Mouse (Mus musculus): ENCODE results near the gene Ephb1.

Gene Ephb1

DNA sequence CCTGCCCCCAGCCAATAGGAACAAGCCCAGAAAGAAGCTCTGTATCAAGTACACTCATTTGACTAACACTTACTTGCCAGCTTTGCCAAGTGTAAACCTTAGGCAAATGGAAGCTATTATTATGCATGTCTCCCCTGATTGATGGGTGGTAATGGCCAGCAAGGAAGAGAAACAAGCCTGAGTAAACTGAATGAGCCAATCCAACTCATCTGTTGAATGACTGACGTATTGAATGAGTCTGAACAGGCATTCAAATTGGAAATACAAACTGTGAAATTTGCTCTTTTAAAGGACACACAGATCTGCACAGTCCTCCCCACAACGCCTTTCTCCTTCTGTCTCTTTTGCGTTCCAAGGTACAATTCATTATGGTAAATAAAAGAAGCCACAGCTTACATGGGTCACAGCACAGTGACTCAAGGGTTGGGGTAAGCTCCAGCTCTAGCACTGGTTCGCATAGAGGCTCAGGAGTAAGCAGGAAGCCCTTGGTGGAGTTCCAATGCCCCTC, 119.0 kb downstream of the Ephb1 start:
- no peak for DNase-seq

GRCm38 (mm10) chr9:102231248-102231647, 123.2 kb downstream of the Ephb1 start:
- no peak for DNase-seq

- DNase-seq: peak; percentile 10
These were observed 137.5 kb downstream of the Ephb1 start for GRCm38 (mm10) chr9:102216746-102217566.

GRCm38 (mm10) chr9:102212036-102212383, 142.5 kb downstream of the Ephb1 start:
- no peak for DNase-seq

DNA sequence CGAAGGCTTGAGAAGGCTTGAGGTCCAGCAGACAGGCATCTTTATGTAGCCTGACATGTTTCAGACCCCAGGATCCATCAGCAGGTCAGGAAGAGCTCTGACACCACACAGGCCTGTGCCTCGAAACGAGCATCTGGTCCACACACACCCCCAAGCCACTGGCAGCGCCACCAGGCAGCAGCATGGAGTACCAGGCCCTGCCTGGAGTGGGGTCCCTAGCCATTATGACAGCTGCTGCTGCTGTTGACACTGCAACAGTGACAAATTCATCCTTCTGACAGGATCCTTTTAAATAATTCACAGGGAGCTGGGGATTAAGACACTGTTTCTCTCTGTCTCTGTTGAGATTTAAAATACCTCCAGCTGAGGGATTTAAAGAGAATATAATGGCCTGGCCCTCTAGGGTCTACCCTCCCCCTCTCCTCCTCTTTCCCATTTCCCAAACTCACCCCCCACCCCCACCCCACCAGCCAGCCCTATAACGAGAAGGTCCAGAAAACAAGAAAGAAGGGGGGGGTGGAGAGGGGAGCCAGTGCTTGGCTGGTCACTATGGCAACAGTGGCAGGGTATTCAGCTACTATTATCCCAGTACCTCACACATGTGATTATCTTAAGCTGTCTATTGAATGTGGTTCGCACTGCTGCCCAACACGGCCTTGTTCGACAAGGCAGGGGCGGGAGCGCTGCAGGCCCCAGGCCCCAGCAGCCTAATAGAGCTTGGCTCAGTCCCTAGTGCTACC, 143.0 kb downstream of the Ephb1 start:
- DNase-seq: no peak

DNA sequence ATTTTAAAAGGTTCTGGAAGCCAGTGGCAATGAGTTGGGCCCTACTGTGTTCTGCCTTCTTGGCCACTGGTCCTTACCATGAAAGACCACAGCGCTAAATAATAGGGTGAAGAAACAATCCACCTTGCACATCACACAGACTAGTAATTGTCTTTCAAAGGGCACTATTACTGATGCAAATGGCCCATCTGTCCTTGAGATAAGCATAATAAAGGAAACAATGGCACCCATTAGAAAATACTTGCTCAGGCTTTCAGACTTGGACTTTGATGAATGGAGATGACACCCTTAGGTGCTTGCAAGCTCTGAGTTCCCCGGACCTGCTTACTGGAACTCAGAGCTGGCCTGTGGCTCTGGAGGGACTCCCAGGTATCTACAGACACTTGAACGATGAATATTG, 149.0 kb downstream of the Ephb1 start:
- DNase-seq: no peak

DNA sequence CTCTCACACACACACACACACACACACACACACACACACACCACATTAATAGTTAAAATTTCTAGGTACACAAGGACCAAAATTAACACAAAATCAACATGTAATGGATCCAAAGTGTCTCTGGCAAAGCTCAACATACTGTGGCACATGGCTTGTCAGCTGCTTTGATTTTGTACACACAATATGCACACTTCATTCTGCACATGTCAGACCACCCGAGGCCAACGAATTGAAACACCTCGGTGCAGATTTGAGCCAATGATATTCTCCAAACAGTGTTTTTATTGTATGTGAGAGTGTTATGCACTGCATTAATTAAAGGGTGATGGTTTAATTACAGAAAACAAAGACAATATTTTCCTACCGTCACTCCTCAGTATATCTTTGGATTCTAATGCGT, 152.6 kb downstream of the Ephb1 start:
- no peak for DNase-seq

- DNase-seq: no peak
These were observed 157.6 kb downstream of the Ephb1 start for GRCm38 (mm10) chr9:102196856-102197255.

DNA sequence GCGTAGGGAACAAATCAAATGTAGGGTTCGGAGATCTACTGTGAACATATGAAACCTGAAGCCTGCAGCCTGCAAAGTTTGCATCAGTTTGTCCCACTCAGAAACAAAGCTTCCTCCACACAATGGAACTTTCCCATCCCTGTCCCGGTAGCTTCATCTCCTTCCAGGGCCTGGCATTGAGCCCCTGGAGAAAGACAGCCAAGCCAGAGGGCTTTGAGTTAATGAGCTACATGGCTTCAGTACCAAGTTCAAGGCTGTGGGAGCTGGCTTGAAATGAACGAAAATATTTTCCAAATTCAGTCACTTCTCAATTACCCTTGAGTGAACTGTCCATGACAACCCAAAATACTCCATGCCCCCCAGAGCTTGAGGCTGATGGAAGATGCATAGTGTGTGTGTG, 160.4 kb downstream of the Ephb1 start:
- no peak for DNase-seq

GRCm38 (mm10) chr9:102192724-102193685, 161.5 kb downstream of the Ephb1 start:
- no peak for DNase-seq

DNA sequence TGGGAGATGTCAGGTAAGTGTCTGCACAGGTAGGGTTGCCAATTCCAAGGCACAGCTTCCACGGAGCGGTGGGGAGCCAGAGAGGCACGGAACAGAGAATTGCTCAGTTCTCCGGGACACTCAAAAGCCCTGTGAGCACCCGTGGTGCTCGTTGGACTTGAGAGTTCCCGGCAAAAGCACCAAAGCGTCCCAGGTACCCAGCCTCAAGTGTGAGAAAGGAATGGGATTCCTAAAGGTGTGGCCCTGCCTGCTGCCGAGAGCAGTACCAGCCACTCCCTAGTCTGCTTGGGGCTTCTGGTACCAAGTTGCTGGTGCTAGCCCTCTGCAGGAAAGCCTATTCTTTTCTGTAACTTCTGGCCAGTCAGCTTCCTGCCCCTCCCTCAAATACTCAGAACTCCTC, 164.4 kb downstream of the Ephb1 start:
- no peak for DNase-seq

DNA sequence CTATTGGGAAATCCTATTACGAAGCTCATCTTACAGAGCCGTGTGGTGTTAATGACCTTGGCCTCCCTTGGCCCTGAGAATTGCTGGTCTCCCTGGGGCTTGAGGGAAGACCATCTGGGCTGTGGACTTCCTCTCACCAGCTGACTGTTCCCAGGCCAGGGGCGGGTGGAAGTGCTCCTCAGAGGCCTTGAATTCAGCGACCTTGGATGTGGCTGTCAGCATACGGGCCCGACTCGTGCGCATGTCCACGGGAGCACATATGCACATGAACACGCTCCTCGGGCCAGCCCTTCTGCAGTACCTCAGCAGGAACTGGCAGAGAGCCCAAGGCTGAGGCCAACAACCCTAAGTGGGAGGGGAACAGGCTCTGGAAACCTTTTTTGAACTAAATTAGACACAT, 165.1 kb downstream of the Ephb1 start:
- peak; percentile 35 for DNase-seq

DNA sequence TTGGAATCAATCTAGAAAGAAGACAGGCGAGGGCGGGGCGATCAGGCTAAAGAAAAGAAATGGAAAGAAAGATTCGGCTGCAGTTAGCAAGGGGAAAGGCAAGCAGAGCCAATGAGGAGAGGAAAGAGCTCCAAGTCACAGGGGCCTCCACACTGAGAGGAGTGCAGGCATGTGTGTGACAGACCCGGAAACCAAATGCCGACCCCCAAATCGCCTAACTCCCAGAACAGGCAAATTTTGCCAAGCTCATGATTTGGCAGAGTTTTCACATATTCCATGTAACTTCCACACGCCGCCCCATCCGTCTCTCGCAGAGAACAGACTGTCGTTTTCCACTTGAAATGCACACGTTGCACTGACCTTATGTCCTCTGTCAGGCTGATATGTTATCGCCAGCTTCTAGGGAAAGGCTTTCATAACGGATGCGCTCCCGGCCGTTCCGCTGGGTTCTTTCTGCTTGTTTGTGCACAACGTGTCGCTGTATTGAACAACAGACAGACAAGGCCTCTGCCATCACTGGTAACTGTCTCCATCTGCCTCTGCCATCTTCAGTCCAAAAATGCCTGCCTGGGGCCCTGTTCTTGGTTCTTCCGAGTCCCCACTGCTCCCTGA, 170.7 kb downstream of the Ephb1 start:
- DNase-seq: no peak

- no peak for DNase-seq
These were observed 172.5 kb downstream of the Ephb1 start for GRCm38 (mm10) chr9:102181810-102182490.

GRCm38 (mm10) chr9:102181276-102181675, 173.2 kb downstream of the Ephb1 start:
- DNase-seq: no peak

- DNase-seq: no peak
These were observed 174.0 kb downstream of the Ephb1 start for GRCm38 (mm10) chr9:102180486-102180885.

GRCm38 (mm10) chr9:102180070-102180469, 174.4 kb downstream of the Ephb1 start:
- no peak for DNase-seq

- no peak for DNase-seq
These were observed 184.8 kb downstream of the Ephb1 start for GRCm38 (mm10) chr9:102169706-102170105.

DNA sequence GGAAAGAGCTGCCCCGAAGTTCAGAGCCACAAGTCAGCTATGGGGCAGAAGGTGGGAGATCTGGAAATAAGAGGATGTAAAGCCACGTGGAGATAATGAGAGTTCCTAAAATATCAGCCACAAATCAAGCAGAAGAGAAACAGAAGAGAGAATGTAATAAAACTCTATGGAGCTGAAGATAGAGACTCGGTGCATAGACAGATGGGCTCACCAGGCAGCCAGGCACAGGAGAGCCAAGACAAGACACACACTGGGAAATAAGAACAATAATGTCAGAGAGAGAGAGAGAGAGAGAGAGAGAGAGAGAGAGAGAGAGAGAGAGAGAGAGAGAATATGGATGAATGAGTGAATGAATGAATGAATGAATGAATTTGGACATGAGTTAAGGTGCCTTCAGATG, 198.6 kb downstream of the Ephb1 start:
- no peak for DNase-seq

DNA sequence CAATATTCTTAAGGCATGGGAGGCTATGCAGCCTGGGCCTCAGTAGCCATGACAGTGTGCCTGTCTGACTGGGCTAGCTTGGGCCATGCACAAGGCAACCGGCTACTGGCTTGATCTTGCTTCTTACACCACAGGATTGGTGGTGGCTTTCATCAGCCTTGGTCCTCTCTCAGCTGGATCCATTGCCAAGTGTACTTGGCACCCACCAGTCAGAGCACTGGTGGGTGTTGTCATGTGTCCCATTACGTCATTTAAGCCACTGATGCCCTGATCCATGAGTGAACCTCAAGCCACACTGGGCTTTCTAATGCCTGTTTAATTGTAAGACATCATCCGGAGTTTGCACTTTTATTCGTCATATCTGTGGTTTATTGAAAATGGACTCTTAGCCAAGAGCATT, 215.3 kb downstream of the Ephb1 start:
- no peak for DNase-seq

DNA sequence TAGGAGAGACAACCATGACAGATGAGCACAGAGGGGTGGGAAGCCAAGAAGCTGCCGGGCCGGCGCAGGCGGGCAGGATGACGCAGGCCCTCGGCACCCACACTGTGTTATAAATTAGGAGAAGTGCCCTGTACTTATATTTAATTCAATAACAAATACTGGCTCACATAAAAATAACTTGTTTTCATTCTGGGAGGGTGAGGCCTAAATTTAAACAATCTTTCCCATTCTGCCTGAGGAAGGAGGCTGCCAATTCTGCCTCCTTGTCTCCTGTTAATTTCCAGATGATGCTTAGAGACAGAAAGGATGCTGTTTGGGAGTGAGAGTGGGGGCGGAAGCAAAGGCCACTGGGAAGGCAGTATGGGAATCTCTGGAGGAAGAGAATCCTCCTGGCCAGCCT, 215.8 kb downstream of the Ephb1 start:
- DNase-seq: no peak

- no peak for DNase-seq
These were observed 216.3 kb downstream of the Ephb1 start for GRCm38 (mm10) chr9:102138187-102138586.

Measured in kidney, postnatal 14 days (tissue).